Mouse (Mus musculus) hindbrain, embryonic 13.5 days (tissue): Measurements from ENCODE around the gene Grhl3. TPM values are rescaled to one million over a fixed set of nuclear protein-coding genes. Genes with fewer than 3 reads are reported as not detected.

Experiments
- ATAC-seq: fragments of 200-750 bp; cut with Nextera tagmentation; 2 replicates; pipeline ENCODE4 v1.8.0; 2017; ENCODE audit warnings: moderate TSS enrichment; ENCODE audit not compliant: low FRiP score
- H3K27ac ChIP-seq: fragments of 300-500 bp; sonication (generic); 2 replicates; pipeline ENCODE4 v1.5.1; 2015; ENCODE audit warnings: inconsistent platforms, mild to moderate bottlenecking, moderate library complexity
- H3K27me3 ChIP-seq: fragments of 300-500 bp; sonication (generic); 2 replicates; pipeline ENCODE4 v1.6.1; 2015; ENCODE audit warnings: mild to moderate bottlenecking, inconsistent platforms
- H3K36me3 ChIP-seq: fragments of 300-500 bp; sonication (generic); 2 replicates; pipeline ENCODE4 v1.6.1; 2015; ENCODE audit warnings: mild to moderate bottlenecking, inconsistent platforms
- H3K4me1 ChIP-seq: fragments of 300-500 bp; sonication (generic); replicated peaks from 2 replicates; pipeline ENCODE4 v1.6.1; 2015; ENCODE audit warnings: inconsistent platforms
- H3K4me2 ChIP-seq: fragments of 300-500 bp; sonication (generic); 2 replicates; pipeline ENCODE4 v1.6.1; 2015; ENCODE audit warnings: inconsistent platforms, mild to moderate bottlenecking, moderate library complexity
- H3K4me3 ChIP-seq: fragments of 300-500 bp; sonication (generic); 2 replicates; pipeline ENCODE4 v1.5.1; 2015; ENCODE audit warnings: mild to moderate bottlenecking, inconsistent platforms
- H3K9ac ChIP-seq: fragments of 300-500 bp; sonication (generic); 2 replicates; pipeline ENCODE4 v1.6.1; 2015; ENCODE audit warnings: mild to moderate bottlenecking, inconsistent platforms
- H3K9me3 ChIP-seq: fragments of 300-500 bp; sonication (generic); 2 replicates; pipeline ENCODE4 v1.6.1; 2016; ENCODE audit warnings: inconsistent platforms
- WGBS: fragments of 180-500 bp; shearing (Covaris S2); methylation state at CpG from one replicate; pipeline ENCODE4 v1.1.7; 2015; 5-methylcytosine and 5-hydroxymethylcytosine counted together
- polyA plus RNA-seq: library from polyadenylated mRNA; unstranded; fragments of >200 nt; fragmentation: Nextera tagmentation; extraction: Ambion mirVana; gene quantifications from 2 replicates; pipeline ENCODE4 v1.2.1, GENCODE M21; 2015

Gene Grhl3
- polyA plus RNA-seq, 1 experiment from 2014 or later: 0.90 TPM

GRCm38 (mm10) chr4:135597571-135597970 is 24.1 kb upstream of the Grhl3 start:
- H3K9ac ChIP-seq: no peak overlapping the region
- peaks cover 10% of the 10 kb centered on the region for H3K4me1 ChIP-seq
- H3K27ac ChIP-seq: no peak overlapping the region
- 90% methylated on average over 5 of the region's 5 CpGs for WGBS
- H3K36me3 ChIP-seq: no peaks in the 10 kb centered on the region
- no peak overlapping the region for H3K4me3 ChIP-seq
- H3K4me2 ChIP-seq: no peak overlapping the region
- H3K9me3 ChIP-seq: peaks cover 15% of the 10 kb centered on the region
- H3K27me3 ChIP-seq: no peaks in the 10 kb centered on the region
- ATAC-seq: no peak

DNA sequence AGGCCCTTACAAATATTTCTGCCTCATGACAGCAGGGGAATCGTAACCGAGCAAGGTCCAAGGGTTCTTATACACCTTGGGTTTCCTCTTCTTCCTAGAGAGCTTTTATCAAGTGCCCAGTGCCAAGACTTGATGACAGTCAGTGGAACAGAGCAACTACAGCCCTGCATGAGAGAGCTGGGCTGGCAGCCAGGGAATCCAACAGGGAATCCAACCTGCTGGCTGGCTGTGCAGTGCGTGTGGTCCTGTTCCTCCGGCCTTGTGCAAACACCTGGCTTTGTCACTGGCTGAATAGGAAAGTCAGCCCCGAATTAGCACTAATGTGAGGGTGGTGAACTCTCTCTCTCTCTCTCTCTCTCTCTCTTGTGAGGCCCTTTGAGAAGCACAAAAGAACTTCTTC is 22.5 kb upstream of the Grhl3 start:
- Histone ChIP-seq H3K9ac (no peak overlapping the region), H3K36me3 (no peaks in the 10 kb centered on the region), H3K9me3 (peaks cover 11% of the 10 kb centered on the region), H3K27me3 (0 out of 2 replicates have a peak, but pooled peaks cover 3% of the 10 kb centered on the region), H3K4me2 (no peak overlapping the region), H3K4me3 (no peak overlapping the region), H3K27ac (peak overlapping the region; percentile 44), H3K4me1 (peaks cover 10% of the 10 kb centered on the region)
- 45% methylated on average over 5 of the region's 5 CpGs for WGBS
- no peak for ATAC-seq

DNA sequence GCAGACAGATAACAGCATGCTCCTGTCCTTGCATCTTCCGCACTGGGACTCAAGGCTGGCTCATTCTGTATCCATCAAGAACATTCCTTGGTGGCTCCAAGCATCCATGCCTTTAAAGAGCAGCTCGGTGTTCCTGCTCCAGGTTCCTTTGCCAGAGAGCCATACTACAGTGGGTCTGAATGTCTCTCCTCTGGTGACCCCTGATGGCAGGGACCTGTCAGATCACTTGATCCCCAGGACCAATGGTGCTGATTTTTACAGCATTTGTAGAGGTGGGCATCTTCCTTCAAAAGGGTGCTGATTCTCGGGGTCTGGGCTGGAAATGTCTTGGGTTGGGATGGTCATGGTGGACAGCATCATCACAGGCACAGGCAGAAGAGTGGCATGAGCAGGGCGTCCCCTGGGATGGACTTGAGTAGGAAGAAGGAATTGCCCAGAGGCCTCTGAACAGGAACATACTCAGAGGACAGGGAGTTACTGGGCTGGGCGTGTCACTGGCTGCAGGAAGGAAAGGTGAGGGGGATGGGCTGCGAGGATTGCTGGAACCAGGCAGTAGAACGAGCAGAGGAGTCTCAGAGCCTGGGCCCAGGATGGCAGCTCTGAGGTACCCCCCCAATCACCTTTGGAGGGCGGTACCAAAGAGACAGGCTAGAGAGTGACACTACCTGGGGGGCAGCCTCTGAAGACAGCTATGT is 18.3 kb upstream of the Grhl3 start:
- 76% methylated on average over 8 of the region's 8 CpGs for WGBS
- 0 out of 2 replicates have a peak, but pooled peaks cover 3% of the 10 kb centered on the region for H3K27me3 ChIP-seq
- H3K9ac ChIP-seq: no peak overlapping the region
- no peak overlapping the region for H3K4me3 ChIP-seq
- H3K4me1 ChIP-seq: peaks cover 10% of the 10 kb centered on the region
- no peak overlapping the region for H3K4me2 ChIP-seq
- no peak overlapping the region for H3K27ac ChIP-seq
- no peak for ATAC-seq
- no peaks in the 10 kb centered on the region for H3K36me3 ChIP-seq
- peaks cover 11% of the 10 kb centered on the region for H3K9me3 ChIP-seq

DNA sequence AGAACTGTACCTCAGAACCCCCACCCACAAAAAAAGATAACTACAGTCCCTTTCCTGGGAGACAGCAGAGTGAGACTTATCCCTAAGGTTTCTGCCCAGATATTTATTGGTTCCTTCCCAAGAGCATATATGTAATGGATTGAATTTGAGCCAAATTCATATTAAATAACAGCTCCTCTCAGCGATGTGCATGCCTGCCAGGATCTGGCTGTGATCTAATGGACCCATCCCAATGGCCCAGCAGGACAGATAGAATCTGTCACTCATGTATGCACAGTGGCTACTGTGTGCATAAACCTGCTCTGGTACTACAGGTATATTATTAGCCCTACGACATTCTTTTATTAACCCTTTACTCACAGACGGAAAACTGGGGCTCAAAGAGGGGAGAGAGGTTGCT is 17.7 kb upstream of the Grhl3 start:
- H3K4me3 ChIP-seq: no peak overlapping the region
- H3K27me3 ChIP-seq: 0 out of 2 replicates have a peak, but pooled peaks cover 3% of the 10 kb centered on the region
- WGBS: 62% methylated on average over 3 of the region's 3 CpGs
- H3K4me1 ChIP-seq: peaks cover 7% of the 10 kb centered on the region
- no peak overlapping the region for H3K9ac ChIP-seq
- no peak overlapping the region for H3K27ac ChIP-seq
- ATAC-seq: no peak
- H3K36me3 ChIP-seq: no peaks in the 10 kb centered on the region
- H3K4me2 ChIP-seq: no peak overlapping the region
- peaks cover 11% of the 10 kb centered on the region for H3K9me3 ChIP-seq

DNA sequence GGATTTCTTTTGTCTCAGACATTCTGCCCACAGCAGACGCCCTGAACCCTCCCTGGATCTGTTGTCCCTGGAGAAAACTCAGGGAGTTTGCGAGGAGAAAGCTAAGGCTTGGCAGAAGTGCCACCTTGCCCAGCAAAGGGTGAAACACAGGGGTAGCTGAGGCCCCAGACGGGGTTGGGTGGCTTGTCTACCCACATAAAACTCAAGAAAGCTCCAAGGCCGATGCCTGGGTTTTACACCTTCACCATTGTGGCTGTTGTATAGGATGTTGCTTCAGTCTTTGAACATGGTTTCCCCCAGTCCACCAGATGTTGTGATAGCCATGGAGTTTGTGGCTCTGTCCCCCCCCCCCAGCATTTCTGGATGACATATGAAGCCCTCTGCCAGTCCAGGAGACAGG is 11.4 kb upstream of the Grhl3 start:
- H3K4me2 ChIP-seq: no peak overlapping the region
- no peak overlapping the region for H3K27ac ChIP-seq
- H3K36me3 ChIP-seq: no peaks in the 10 kb centered on the region
- no peaks in the 10 kb centered on the region for H3K27me3 ChIP-seq
- WGBS: 62% methylated on average over 4 of the region's 4 CpGs
- ATAC-seq: no peak
- no peaks in the 10 kb centered on the region; the same call in 1 of the 2 replicates for H3K4me1 ChIP-seq
- no peak overlapping the region for H3K4me3 ChIP-seq
- H3K9ac ChIP-seq: no peak overlapping the region
- H3K9me3 ChIP-seq: no peaks in the 10 kb centered on the region

GRCm38 (mm10) chr4:135581222-135581910 is 7.9 kb upstream of the Grhl3 start:
- H3K9me3 ChIP-seq: no peaks in the 10 kb centered on the region
- H3K27me3 ChIP-seq: no peaks in the 10 kb centered on the region
- no peak for ATAC-seq
- no peaks in the 10 kb centered on the region; the same call in 1 of the 2 replicates for H3K4me1 ChIP-seq
- no peak overlapping the region for H3K9ac ChIP-seq
- H3K36me3 ChIP-seq: no peaks in the 10 kb centered on the region
- no peak overlapping the region for H3K4me2 ChIP-seq
- no peak overlapping the region for H3K27ac ChIP-seq
- no peak overlapping the region for H3K4me3 ChIP-seq
- WGBS: 37% methylated on average over 12 of the region's 12 CpGs

DNA sequence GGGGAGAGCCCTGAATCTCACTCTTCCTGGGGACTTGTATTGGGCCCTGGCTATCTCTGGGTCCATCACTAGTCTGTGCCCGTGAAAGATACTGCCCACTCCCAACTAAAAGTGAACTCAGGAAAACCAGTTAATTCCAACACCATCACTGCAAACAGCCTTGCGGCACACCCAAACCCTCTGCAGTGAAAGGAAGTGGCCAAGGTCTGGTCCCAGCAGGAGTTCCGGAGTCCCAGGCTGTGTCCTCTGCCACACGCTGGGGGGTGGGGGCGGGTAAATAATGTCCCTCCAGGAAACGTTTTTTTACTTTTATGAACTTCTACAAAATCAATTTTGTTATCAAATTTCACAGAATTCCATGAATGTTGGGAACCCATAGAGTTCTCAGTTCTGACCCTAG is 6.3 kb upstream of the Grhl3 start:
- WGBS: 58% methylated on average over 6 of the region's 6 CpGs
- Histone ChIP-seq H3K36me3 (no peaks in the 10 kb centered on the region), H3K4me1 (no peaks in the 10 kb centered on the region; the same call in 1 of the 2 replicates), H3K9ac (no peak overlapping the region), H3K27me3 (peaks cover 14% of the 10 kb centered on the region), H3K9me3 (no peaks in the 10 kb centered on the region), H3K4me3 (no peak overlapping the region), H3K27ac (no peak overlapping the region), H3K4me2 (no peak overlapping the region)
- no peak for ATAC-seq

DNA sequence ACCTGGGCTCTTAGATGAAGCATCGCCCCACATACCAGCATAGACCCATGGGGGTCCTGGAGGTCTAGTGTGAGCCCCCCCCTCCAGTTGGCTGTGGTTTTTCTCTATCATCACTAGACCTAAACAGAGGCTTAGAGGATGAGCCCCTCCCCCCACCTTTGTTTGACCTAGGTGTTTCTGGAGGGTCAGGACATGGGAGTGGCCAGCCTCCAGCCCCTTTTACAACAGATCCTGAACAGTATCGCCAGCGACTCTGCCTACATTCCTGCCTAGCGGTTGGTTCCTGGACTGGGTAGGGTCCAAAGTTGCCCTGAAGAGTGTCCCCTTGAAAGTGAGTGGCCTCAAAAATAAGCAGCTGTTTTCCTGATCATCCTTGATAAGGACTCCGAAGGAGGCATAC is 5.1 kb upstream of the Grhl3 start:
- 90% methylated on average over 5 of the region's 5 CpGs for WGBS
- ATAC-seq: no peak
- no peak overlapping the region for H3K27ac ChIP-seq
- H3K36me3 ChIP-seq: no peaks in the 10 kb centered on the region
- no peaks in the 10 kb centered on the region for H3K9me3 ChIP-seq
- peaks cover 7% of the 10 kb centered on the region for H3K4me1 ChIP-seq
- peaks cover 25% of the 10 kb centered on the region for H3K27me3 ChIP-seq
- no peak overlapping the region for H3K9ac ChIP-seq
- no peak overlapping the region for H3K4me3 ChIP-seq
- no peak overlapping the region for H3K4me2 ChIP-seq

DNA sequence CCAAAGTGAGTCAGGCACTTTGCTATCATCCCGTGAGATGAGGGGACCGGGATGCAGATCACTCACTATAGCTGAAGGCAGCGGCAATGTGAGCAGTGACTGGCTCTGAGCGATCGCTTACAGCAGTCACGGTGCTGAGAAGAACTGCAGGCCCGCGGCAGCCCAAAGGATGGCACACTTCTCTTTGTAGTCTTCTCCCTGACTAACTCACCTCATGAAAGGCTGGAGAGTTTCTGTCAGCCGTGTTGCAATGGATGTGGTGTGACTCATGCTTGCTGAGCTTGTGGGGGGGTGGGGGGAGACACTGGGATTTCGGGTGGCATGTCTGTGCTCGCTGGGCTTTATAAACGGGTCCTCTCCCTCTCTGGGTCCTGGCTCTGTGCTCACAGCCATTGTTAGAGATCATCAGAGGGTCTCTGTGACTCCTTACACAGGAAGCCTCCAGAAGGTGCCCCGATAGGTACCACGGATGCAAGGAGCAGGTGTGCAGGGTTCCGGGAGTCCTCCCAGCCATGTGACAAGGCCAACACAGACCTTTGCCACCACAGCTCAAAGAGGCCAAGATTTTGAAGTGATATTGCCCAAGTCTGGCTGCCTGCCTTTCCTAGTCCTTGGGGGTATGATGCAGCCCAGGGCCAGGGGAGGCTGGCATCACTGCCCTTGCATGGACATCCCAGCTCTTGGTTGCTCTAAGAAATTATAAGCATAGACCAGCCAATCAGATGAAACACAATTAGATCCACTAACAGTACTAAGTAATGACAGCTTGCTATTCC is 2.1 kb upstream of the Grhl3 start:
- Histone ChIP-seq H3K27ac (no peak overlapping the region), H3K36me3 (no peaks in the 10 kb centered on the region), H3K27me3 (peaks cover 53% of the 10 kb centered on the region), H3K9me3 (no peaks in the 10 kb centered on the region), H3K4me3 (no peak overlapping the region), H3K4me2 (no peak overlapping the region), H3K9ac (no peak overlapping the region), H3K4me1 (peaks cover 33% of the 10 kb centered on the region)
- WGBS: 65% methylated on average over 15 of the region's 15 CpGs
- ATAC-seq: no peak

DNA sequence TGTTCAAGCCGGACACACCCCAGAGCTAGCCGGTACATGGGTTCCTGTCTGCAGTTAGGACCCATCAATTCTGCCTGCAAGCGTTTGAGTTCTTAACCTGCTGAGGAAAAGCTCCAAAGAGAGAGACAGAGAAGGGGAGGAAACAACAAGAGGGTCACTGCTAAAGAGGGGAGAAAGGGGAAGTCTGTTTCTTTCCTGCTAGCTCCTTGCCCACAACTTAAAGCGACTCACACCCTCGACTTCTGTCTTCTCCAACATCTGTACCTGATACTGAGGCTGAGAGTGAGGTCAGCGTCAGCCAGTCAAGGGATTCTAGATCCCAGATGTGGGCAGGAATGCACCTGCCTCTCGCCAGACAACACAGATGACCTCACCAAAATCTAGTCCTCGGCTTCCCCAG is 1.2 kb downstream of the Grhl3 start:
- no peak for ATAC-seq
- Histone ChIP-seq H3K36me3 (no peaks in the 10 kb centered on the region), H3K27me3 (peaks cover 79% of the 10 kb centered on the region), H3K9me3 (no peaks in the 10 kb centered on the region), H3K9ac (no peak overlapping the region), H3K27ac (no peak overlapping the region), H3K4me3 (no peak overlapping the region), H3K4me1 (peaks cover 62% of the 10 kb centered on the region), H3K4me2 (no peak overlapping the region)
- WGBS: 39% methylated on average over 8 of the region's 8 CpGs

GRCm38 (mm10) chr4:135571037-135571550 is 2.3 kb downstream of the Grhl3 start:
- H3K27ac ChIP-seq: no peak overlapping the region
- no peak overlapping the region for H3K9ac ChIP-seq
- no peaks in the 10 kb centered on the region for H3K36me3 ChIP-seq
- 63% methylated on average over 6 of the region's 6 CpGs for WGBS
- ATAC-seq: no peak
- H3K9me3 ChIP-seq: no peaks in the 10 kb centered on the region
- peaks cover 81% of the 10 kb centered on the region for H3K27me3 ChIP-seq
- H3K4me1 ChIP-seq: peaks cover 74% of the 10 kb centered on the region
- H3K4me2 ChIP-seq: no peak overlapping the region
- H3K4me3 ChIP-seq: no peak overlapping the region
